Mouse (Mus musculus) heart, embryonic 10.5 days (tissue): Measurements from ENCODE around the gene Olfr316. TPM values are rescaled to one million over a fixed set of nuclear protein-coding genes. Genes with fewer than 3 reads are reported as not detected.

Experiments
- DNase-seq: peaks from one replicate; pipeline ENCODE4 v3.0.0-alpha.2; 2017; ENCODE audit warnings: low spot score
- H3K27ac ChIP-seq: fragments of 300-500 bp; sonication (generic); 2 replicates; pipeline ENCODE4 v1.5.1; 2016; ENCODE audit warnings: mild to moderate bottlenecking
- H3K27me3 ChIP-seq: fragments of 300-500 bp; sonication (generic); 2 replicates; pipeline ENCODE4 v1.6.1; 2016; ENCODE audit warnings: mild to moderate bottlenecking; ENCODE audit not compliant: poor library complexity, insufficient read depth, severe bottlenecking
- H3K36me3 ChIP-seq: fragments of 300-500 bp; sonication (generic); 2 replicates; pipeline ENCODE4 v1.6.1; 2016; ENCODE audit warnings: mild to moderate bottlenecking, moderate library complexity
- H3K4me1 ChIP-seq: fragments of 300-500 bp; sonication (generic); 2 replicates; pipeline ENCODE4 v1.6.1; 2016; ENCODE audit warnings: mild to moderate bottlenecking
- H3K4me3 ChIP-seq: fragments of 300-500 bp; sonication (generic); 2 replicates; pipeline ENCODE4 v1.5.1; 2016; ENCODE audit warnings: mild to moderate bottlenecking, moderate library complexity
- H3K9me3 ChIP-seq: fragments of 300-500 bp; sonication (generic); 2 replicates; pipeline ENCODE4 v1.6.1; 2016; ENCODE audit warnings: mild to moderate bottlenecking, moderate library complexity
- WGBS: fragments of 180-500 bp; shearing (Covaris S2); methylation state at CpG from one replicate; pipeline ENCODE4 v1.1.7; 2016; 5-methylcytosine and 5-hydroxymethylcytosine counted together
- polyA plus RNA-seq: library from polyadenylated mRNA; unstranded; fragments of >200 nt; fragmentation: Nextera tagmentation; extraction: Ambion mirVana; gene quantifications from 2 replicates; pipeline ENCODE4 v1.2.1, GENCODE M21; 2016

Gene Olfr316
- polyA plus RNA-seq, 1 experiment from 2014 or later: not detected

DNA sequence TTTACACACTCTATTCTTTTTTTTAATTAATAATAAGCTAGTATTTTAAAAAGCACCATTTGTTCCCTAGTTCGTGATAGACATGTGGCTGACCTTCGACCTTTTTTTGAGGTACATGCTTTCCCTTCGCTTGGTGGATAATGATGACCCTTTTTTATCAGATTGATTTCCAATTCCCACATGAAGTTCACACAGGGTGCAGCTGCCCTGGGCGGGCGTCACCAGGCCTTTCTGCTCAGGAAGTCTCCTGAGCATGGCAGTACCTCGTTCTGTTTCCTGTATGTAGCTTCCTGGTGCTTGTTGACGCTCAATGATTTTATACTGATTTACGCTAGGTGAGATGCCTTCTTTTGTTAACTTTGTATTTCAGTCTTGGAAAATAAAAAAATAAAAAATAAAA lies 35.8 kb downstream of the Olfr316 start:
- Histone ChIP-seq H3K36me3 (no peaks in the 10 kb centered on the region), H3K4me3 (no peak overlapping the region), H3K4me1 (no peaks in the 10 kb centered on the region; the same call in 1 of the 2 replicates), H3K9me3 (no peaks in the 10 kb centered on the region), H3K27ac (no peak overlapping the region), H3K27me3 (no peaks in the 10 kb centered on the region)
- DNase-seq: no peak
- 76% methylated on average over 8 of the region's 8 CpGs for whole genome bisulfite sequencing

GRCm38 (mm10) chr11:58789532-58789931 lies 37.0 kb downstream of the Olfr316 start:
- 25% methylated on average over 3 of the region's 3 CpGs for WGBS
- no peak for DNase-seq

DNA sequence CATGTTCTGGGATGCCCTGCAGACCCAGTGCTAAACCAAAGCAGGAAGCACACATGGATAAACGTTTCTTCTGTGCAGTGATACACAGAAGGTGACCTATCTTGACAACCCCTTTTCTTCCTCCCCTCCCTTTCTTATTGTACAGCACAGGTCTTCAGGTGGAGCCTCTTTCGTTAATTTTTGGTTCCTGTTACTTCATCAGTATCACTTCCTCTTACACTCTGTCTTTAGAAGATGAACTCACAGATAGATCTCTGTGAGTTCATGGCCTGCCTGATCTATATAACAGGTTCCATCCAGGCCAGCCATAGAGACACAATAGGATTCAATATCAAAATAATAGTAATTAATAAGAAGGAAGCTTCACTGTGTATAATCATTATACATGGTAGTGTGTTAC lies 37.5 kb downstream of the Olfr316 start:
- no peak for DNase-seq
- H3K27me3 ChIP-seq: no peaks in the 10 kb centered on the region
- H3K9me3 ChIP-seq: no peaks in the 10 kb centered on the region
- no peak overlapping the region for H3K4me3 ChIP-seq
- WGBS: 60% methylated on average over 2 of the region's 2 CpGs
- H3K4me1 ChIP-seq: no peaks in the 10 kb centered on the region
- no peaks in the 10 kb centered on the region for H3K36me3 ChIP-seq
- no peak overlapping the region for H3K27ac ChIP-seq

More at GRCm38 (mm10) chr11:58789532-58789931, 37.0 kb downstream of the Olfr316 start:
- Histone ChIP-seq H3K4me1 (no peaks in the 10 kb centered on the region), H3K27me3 (no peaks in the 10 kb centered on the region), H3K9me3 (no peaks in the 10 kb centered on the region), H3K36me3 (no peaks in the 10 kb centered on the region), H3K27ac (no peak overlapping the region), H3K4me3 (no peak overlapping the region)

- no peak overlapping the region for H3K4me3 ChIP-seq
- no peaks in the 10 kb centered on the region for H3K4me1 ChIP-seq
- WGBS: 79% methylated on average over 6 of the region's 6 CpGs
- no peaks in the 10 kb centered on the region for H3K27me3 ChIP-seq
- no peaks in the 10 kb centered on the region for H3K9me3 ChIP-seq
- H3K27ac ChIP-seq: no peak overlapping the region
- no peaks in the 10 kb centered on the region for H3K36me3 ChIP-seq
- no peak for DNase-seq
These were observed 38.1 kb downstream of the Olfr316 start for GRCm38 (mm10) chr11:58790646-58791045.

- Histone ChIP-seq H3K9me3 (no peaks in the 10 kb centered on the region), H3K27ac (no peak overlapping the region), H3K36me3 (no peaks in the 10 kb centered on the region), H3K4me1 (no peaks in the 10 kb centered on the region), H3K4me3 (no peak overlapping the region), H3K27me3 (no peaks in the 10 kb centered on the region)
- 81% methylated on average over 2 of the region's 2 CpGs for WGBS
- no peak for DNase-seq
These were observed 43.3 kb downstream of the Olfr316 start for GRCm38 (mm10) chr11:58795856-58796255.

DNA sequence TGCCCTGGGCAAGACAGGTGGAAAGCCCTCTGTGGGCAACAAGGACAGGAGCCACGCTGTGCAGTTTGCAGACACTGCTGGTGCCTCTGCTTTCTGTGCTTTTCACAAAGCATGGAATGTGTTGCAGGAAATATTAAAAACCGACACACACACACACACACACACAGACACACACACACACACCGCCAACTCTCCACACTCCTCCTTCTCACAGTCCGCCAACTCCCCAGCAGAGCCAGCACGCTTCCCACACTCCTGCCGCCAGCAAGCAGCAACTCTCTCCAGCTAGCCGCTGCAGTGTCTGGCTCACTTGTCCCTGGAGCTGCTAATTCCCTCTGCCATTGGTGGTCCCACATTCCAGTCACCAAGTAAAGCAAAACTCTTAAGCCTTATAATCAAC lies 44.3 kb downstream of the Olfr316 start:
- H3K4me3 ChIP-seq: no peak overlapping the region
- H3K9me3 ChIP-seq: no peaks in the 10 kb centered on the region
- peaks cover 8% of the 10 kb centered on the region for H3K4me1 ChIP-seq
- WGBS: 72% methylated on average over 7 of the region's 7 CpGs
- H3K36me3 ChIP-seq: no peaks in the 10 kb centered on the region
- DNase-seq: no peak
- H3K27ac ChIP-seq: no peak overlapping the region
- no peaks in the 10 kb centered on the region for H3K27me3 ChIP-seq

GRCm38 (mm10) chr11:58799747-58800146 lies 47.2 kb downstream of the Olfr316 start:
- peaks cover 14% of the 10 kb centered on the region for H3K4me1 ChIP-seq
- DNase-seq: no peak
- no peak overlapping the region for H3K4me3 ChIP-seq
- H3K9me3 ChIP-seq: no peaks in the 10 kb centered on the region
- 80% methylated on average over 5 of the region's 5 CpGs for WGBS
- H3K27me3 ChIP-seq: no peaks in the 10 kb centered on the region
- H3K27ac ChIP-seq: no peak overlapping the region
- no peaks in the 10 kb centered on the region for H3K36me3 ChIP-seq

- Histone ChIP-seq H3K4me1 (peaks cover 14% of the 10 kb centered on the region), H3K36me3 (no peaks in the 10 kb centered on the region), H3K27me3 (no peaks in the 10 kb centered on the region), H3K4me3 (peak within 1 kb of the TSS; percentile 24; the same call in 1 of the 2 replicates), H3K9me3 (no peaks in the 10 kb centered on the region), H3K27ac (no peak within 1 kb of the TSS)
- WGBS: 44% methylated on average over 14 of the region's 14 CpGs
- DNase-seq: peak; percentile 78
These were observed 49.2 kb downstream of the Olfr316 start, which contains the start of gene Fam183b for GRCm38 (mm10) chr11:58801558-58802228. Gene Fam183b, minus strand, starts transcription at chr11:58801960.

DNA sequence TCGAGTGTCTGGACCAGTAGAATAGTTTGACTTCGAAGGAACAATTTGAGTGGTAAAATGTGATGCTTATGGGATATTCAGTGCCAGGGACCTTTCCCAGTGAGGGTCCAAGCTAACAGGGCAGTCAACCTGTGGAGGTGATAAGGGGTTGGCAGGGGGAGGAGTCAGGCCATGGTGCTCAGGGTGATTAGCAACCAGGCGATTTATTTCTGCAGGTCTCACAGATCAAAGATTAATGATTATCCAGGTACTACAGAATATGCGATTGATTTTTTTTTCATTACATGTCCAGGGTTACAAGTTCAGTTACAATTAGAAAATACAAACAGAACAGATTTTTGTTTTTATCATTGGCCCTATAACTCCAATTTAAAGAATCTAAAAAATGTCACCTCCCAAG lies 51.3 kb downstream of the Olfr316 start:
- Histone ChIP-seq H3K4me1 (peaks cover 14% of the 10 kb centered on the region), H3K9me3 (no peaks in the 10 kb centered on the region), H3K27me3 (no peaks in the 10 kb centered on the region), H3K27ac (no peak overlapping the region), H3K4me3 (no peak overlapping the region), H3K36me3 (no peaks in the 10 kb centered on the region)
- no peak for DNase-seq
- WGBS: 67% methylated on average over 4 of the region's 4 CpGs

DNA sequence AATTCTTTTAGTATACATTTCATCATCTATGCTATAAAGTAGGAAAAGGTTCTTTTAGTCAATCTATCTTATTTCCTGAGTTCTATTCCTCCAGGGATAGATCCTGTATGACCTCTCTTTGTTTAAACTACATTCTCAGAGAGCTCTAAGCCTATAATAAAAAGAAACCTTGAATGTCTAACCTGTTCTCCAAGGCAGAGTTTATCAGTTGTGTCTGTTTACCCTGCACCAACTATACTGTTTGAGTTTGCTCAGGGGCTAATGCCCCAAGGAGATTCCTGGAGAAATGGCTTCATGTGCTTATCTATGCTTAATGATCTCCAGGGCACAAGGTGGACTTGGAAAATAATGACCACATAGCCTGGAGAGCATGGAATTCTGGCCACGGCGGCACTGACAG lies 51.9 kb downstream of the Olfr316 start:
- Histone ChIP-seq H3K4me1 (peaks cover 14% of the 10 kb centered on the region), H3K4me3 (no peak overlapping the region), H3K27ac (no peak overlapping the region), H3K9me3 (no peaks in the 10 kb centered on the region), H3K27me3 (no peaks in the 10 kb centered on the region), H3K36me3 (no peaks in the 10 kb centered on the region)
- DNase-seq: no peak
- 68% methylated on average over 2 of the region's 2 CpGs for whole genome bisulfite sequencing

Other genes with a start within 250 kb of the Olfr316 start
- gene Olfr330, start 217.9 kb upstream of the Olfr316 start, polyA plus RNA-seq: not detected in 2 replicates
- gene Olfr329-ps, start 206.3 kb upstream of the Olfr316 start, polyA plus RNA-seq: not detected in 2 replicates
- 0.08 TPM in 1 of 2 replicates, not detected in the other for gene Olfr328, start 197.1 kb upstream of the Olfr316 start, polyA plus RNA-seq
- not detected in 2 replicates for gene Olfr224, start 182.2 kb upstream of the Olfr316 start, polyA plus RNA-seq
- gene Olfr325, start 175.0 kb upstream of the Olfr316 start, polyA plus RNA-seq: not detected in 2 replicates
- not detected in 2 replicates for gene Olfr324, start 157.6 kb upstream of the Olfr316 start, polyA plus RNA-seq
- gene 2210407C18Rik, start 136.7 kb upstream of the Olfr316 start, polyA plus RNA-seq: not detected in 2 replicates
- not detected in 2 replicates for gene Olfr323, start 122.2 kb upstream of the Olfr316 start, polyA plus RNA-seq
- gene Trim58, start 112.3 kb upstream of the Olfr316 start, polyA plus RNA-seq: 1.1 and 1.2 TPM in 2 replicates
- not detected in 2 replicates for gene Olfr322, start 94.0 kb upstream of the Olfr316 start, polyA plus RNA-seq
- gene Olfr320, start 71.6 kb upstream of the Olfr316 start, polyA plus RNA-seq: not detected in 2 replicates
- gene Olfr319, start 53.6 kb upstream of the Olfr316 start, polyA plus RNA-seq: not detected in 2 replicates
- gene Olfr318, start 28.7 kb upstream of the Olfr316 start, polyA plus RNA-seq: not detected in 2 replicates
- not detected in 2 replicates for gene Olfr317, start 13.5 kb upstream of the Olfr316 start, polyA plus RNA-seq
- not detected in 2 replicates for gene Olfr315, start 20.5 kb downstream of the Olfr316 start, polyA plus RNA-seq
- gene Olfr314, start 30.2 kb downstream of the Olfr316 start, polyA plus RNA-seq: not detected in 2 replicates
- gene Fam183b, start 49.2 kb downstream of the Olfr316 start, polyA plus RNA-seq: 1.0 and 1.4 TPM in 2 replicates
- not detected in 2 replicates for gene Olfr313, start 62.3 kb downstream of the Olfr316 start, polyA plus RNA-seq
- 0.04 TPM in 1 of 2 replicates, not detected in the other for gene Olfr312, start 76.5 kb downstream of the Olfr316 start, polyA plus RNA-seq
- gene Olfr311, start 86.5 kb downstream of the Olfr316 start, polyA plus RNA-seq: not detected in 2 replicates
- gene Gm12258, start 94.4 kb downstream of the Olfr316 start, polyA plus RNA-seq: 4.4 and 7.4 TPM in 2 replicates
- 4.1 and 8.1 TPM in 2 replicates for gene 2810021J22Rik, start 114.5 kb downstream of the Olfr316 start, polyA plus RNA-seq
- 3.9 and 5.4 TPM in 2 replicates for gene Zfp39, start 151.5 kb downstream of the Olfr316 start, polyA plus RNA-seq
- gene Btnl10, start 165.2 kb downstream of the Olfr316 start, polyA plus RNA-seq: not detected in 2 replicates
- 169 and 213 TPM in 2 replicates for gene Rnf187, start 186.2 kb downstream of the Olfr316 start, polyA plus RNA-seq
- gene Hist3h2ba, start 196.2 kb downstream of the Olfr316 start, polyA plus RNA-seq: 4.8 and 9.8 TPM in 2 replicates
- gene Hist3h2a, start 202.0 kb downstream of the Olfr316 start, polyA plus RNA-seq: 15.5 and 15.9 TPM in 2 replicates
- 0.75 and 0.79 TPM in 2 replicates for gene Trim17, start 202.0 kb downstream of the Olfr316 start, polyA plus RNA-seq
- 24.0 and 31.4 TPM in 2 replicates for gene Trim11, start 225.4 kb downstream of the Olfr316 start, polyA plus RNA-seq